Mouse (Mus musculus) thymus, postnatal 4 days (tissue): ENCODE measurements at regions not wholly inside any gene's neighbourhood (a gene's known extent, or its start where the extent isn't known, plus 50 kb on each side); places are given as distances from the start of the nearest gene placed in this dataset.

Experiments used
- DNase-seq: peaks from one replicate; pipeline ENCODE4 v3.0.0; 2021

- DNase-seq = no peak
Observed at GRCm38 (mm10) chr13:102280198-102280597, 413.2 kb upstream of the Cd180 start.

GRCm38 (mm10) chr13:102294451-102294850 lies 398.9 kb upstream of the Cd180 start:
- no peak for DNase-seq

- no peak for DNase-seq
Observed at GRCm38 (mm10) chr13:102295079-102295478, 398.3 kb upstream of the Cd180 start.

- no peak for DNase-seq
Observed at GRCm38 (mm10) chr13:102307983-102308382, 385.4 kb upstream of the Cd180 start.

GRCm38 (mm10) chr13:102312096-102312495 lies 381.3 kb upstream of the Cd180 start:
- DNase-seq = no peak

- DNase-seq = no peak
Observed at GRCm38 (mm10) chr13:102315921-102316692, 377.3 kb upstream of the Cd180 start.

GRCm38 (mm10) chr13:102318891-102319404 lies 374.4 kb upstream of the Cd180 start:
- no peak for DNase-seq

GRCm38 (mm10) chr13:102319453-102319852 lies 373.9 kb upstream of the Cd180 start:
- DNase-seq = no peak

GRCm38 (mm10) chr13:102323876-102324275 lies 369.5 kb upstream of the Cd180 start:
- no peak for DNase-seq

GRCm38 (mm10) chr13:102326003-102326402 lies 367.4 kb upstream of the Cd180 start:
- DNase-seq = no peak

- DNase-seq = no peak
Observed at GRCm38 (mm10) chr13:102326544-102326943, 366.8 kb upstream of the Cd180 start.

GRCm38 (mm10) chr13:102333667-102334066 lies 359.7 kb upstream of the Cd180 start:
- no peak for DNase-seq

GRCm38 (mm10) chr13:102334131-102334534 lies 359.2 kb upstream of the Cd180 start:
- DNase-seq = no peak

GRCm38 (mm10) chr13:102343236-102343635 lies 350.1 kb upstream of the Cd180 start:
- no peak for DNase-seq

- no peak for DNase-seq
Observed at GRCm38 (mm10) chr13:102344606-102345269, 348.6 kb upstream of the Cd180 start.

GRCm38 (mm10) chr13:102349493-102349892 lies 343.9 kb upstream of the Cd180 start:
- no peak for DNase-seq

- DNase-seq = no peak
Observed at GRCm38 (mm10) chr13:102352073-102352854, 341.1 kb upstream of the Cd180 start.

- DNase-seq = no peak
Observed at GRCm38 (mm10) chr13:102355569-102355968, 337.8 kb upstream of the Cd180 start.

- DNase-seq = no peak
Observed at GRCm38 (mm10) chr13:102372451-102373082, 320.8 kb upstream of the Cd180 start.

GRCm38 (mm10) chr13:102380667-102381066 lies 312.7 kb upstream of the Cd180 start:
- DNase-seq = no peak

- DNase-seq = no peak
Observed at GRCm38 (mm10) chr13:102391911-102392310, 301.4 kb upstream of the Cd180 start.

- no peak for DNase-seq
Observed at GRCm38 (mm10) chr13:102392868-102393661, 300.3 kb upstream of the Cd180 start.
